Mouse (Mus musculus) embryonic fibroblast, embryonic 13.5 days (primary cell): ENCODE measurements around the gene Commd1.

Source experiments
- CTCF ChIP-seq: IDR thresholded peaks from 2 replicates; pipeline ENCODE4 v1.5.1; 2011; ENCODE audit warnings: mild to moderate bottlenecking, control low read depth, low read length, moderate library complexity, borderline replicate concordance; ENCODE audit not compliant: insufficient read depth
- POLR2A ChIP-seq: IDR thresholded peaks from 2 replicates; pipeline ENCODE4 v1.6.1; 2011; ENCODE audit warnings: low read depth, mild to moderate bottlenecking, control low read depth, low read length, moderate library complexity

DNA sequence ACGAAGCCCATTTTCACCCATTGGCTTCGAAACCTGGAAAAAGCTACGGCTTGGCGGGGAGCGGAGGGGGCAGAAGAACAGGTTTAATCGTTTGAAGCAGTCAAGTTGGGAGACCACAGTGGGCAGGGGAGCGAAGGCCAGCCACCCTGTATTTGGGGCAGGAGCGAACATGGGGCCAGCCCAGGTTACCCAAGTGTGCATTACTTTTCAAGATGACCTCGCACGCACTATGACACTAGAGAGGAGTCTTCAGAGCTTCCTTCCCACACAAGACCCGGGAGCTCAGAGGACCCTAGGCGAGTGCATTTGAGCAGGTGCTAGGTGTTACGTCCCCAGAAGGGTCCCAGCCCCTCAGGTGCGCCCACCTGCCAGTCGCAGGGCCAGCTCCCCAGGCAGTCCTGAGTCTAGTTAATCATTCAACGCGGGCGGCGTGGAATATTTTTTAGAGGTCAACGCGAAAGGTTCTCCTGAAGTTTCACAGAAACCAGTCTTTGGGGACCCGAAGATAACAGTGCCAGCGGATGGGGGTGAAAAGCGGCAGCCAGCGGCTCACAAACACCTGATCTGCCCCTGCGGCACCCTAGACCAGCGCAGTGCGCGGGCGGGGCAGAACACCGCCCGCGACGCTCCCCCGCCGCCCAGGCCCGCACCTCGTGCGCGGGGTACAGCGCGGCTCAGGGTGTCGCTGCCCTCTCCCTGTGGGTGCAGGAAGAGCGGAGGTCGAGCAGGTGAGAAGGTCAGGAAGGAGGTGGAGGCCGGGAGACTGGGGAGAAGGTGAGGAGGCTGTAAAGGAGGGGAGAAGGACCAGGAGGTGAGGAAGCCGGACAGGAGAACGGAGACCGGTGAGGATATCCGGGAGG, 123.5 kb downstream of the Commd1 start:
- TF ChIP-seq CTCF (no peak), POLR2A (no peak)
